In genomic region chr11:95117030-95117429, GRCm38 (mm10) we compare ENCODE assay signal across 9 mouse cellular contexts. TPM values are rescaled to one million over a fixed set of nuclear protein-coding genes. Genes with fewer than 3 reads are reported as not detected.
DNase-seq lines count a peak whose midpoint lies in the region; ATAC-seq and TF ChIP-seq lines count a peak whose summit lies in the region.
"Had no signal": no experiment of that assay in that cellular context is flagged by ENCODE, and none has a peak within 500 bp of the region (broad histone marks: within the 10 kb centered on the region; RNA-seq: fewer than 3 reads in every experiment).

No protein-coding gene starts in this region.

- WGBS in embryonic facial prominence, embryonic 10.5 days = 5% methylated on average over 6 of the region's 6 CpGs
- WGBS in kidney, postnatal 0 days = 2% methylated on average over 6 of the region's 6 CpGs
- 3% methylated on average over 6 of the region's 6 CpGs for WGBS in limb, embryonic 15.5 days

- DNase-seq in CD4-positive helper T cell, adult 2 months (ENCODE audit: low read depth, low spot score) = peak; percentile 65
- peak; percentile 81 for DNase-seq in adrenal gland, postnatal 10 days
- DNase-seq in embryonic facial prominence, embryonic 10.5 days (ENCODE audit: low spot score) = peak; percentile 81
- peak; percentile 36 to 73 for DNase-seq in heart, adult 9 months (ENCODE audit: low spot score in 2 of 2)
- DNase-seq in kidney, postnatal 0 days (ENCODE audit: low spot score) = peak; percentile 96
- peak; percentile 53 to 59 for DNase-seq in natural killer cell, adult 2 months (ENCODE audit: low spot score in 2 of 2)

- no peak overlapping the region for H3K9ac ChIP-seq in kidney, postnatal 0 days (ENCODE audit: low read depth, low read length)
- no peak overlapping the region for H3K9ac ChIP-seq in limb, embryonic 15.5 days
- H3K9ac ChIP-seq: heart, embryonic 13.5 days had no signal

- 0 out of 2 replicates have a peak overlapping the region, but pooled peaks have one; percentile 11 for H3K27ac ChIP-seq in embryonic facial prominence, embryonic 10.5 days (replicated peaks)
- no peak overlapping the region for H3K27ac ChIP-seq in kidney, postnatal 0 days
- H3K27ac ChIP-seq in limb, embryonic 15.5 days = no peak overlapping the region
- H3K27ac ChIP-seq in testis, adult 2 months (ENCODE audit: control insufficient read depth, insufficient read depth, low read depth, low read length) = no peak overlapping the region
- H3K27ac ChIP-seq: heart, embryonic 13.5 days had no signal

- H3K27me3 ChIP-seq in embryonic facial prominence, embryonic 10.5 days (replicated peaks; ENCODE audit: low read depth, poor library complexity, severe bottlenecking) = peaks cover 50% of the 10 kb centered on the region
- peaks cover 26% of the 10 kb centered on the region for H3K27me3 ChIP-seq in kidney, postnatal 0 days (ENCODE audit: insufficient read depth, low read length)
- H3K27me3 ChIP-seq in limb, embryonic 15.5 days = peaks cover 54% of the 10 kb centered on the region
- H3K27me3 ChIP-seq in testis, adult 2 months (ENCODE audit: control insufficient read depth, insufficient read depth, low read length) = no peaks in the 10 kb centered on the region; the same call in 1 of the 2 replicates

- TF ChIP-seq CTCF in kidney, postnatal 0 days (IDR thresholded peaks at IDR 0.05; ENCODE audit: low read depth) = peak; percentile 100
- TF ChIP-seq CTCF in testis, adult 2 months (IDR thresholded peaks at IDR 0.05; ENCODE audit: control insufficient read depth, insufficient read depth, insufficient replicate concordance, low read depth, low read length) = peak; percentile 95; the same call in 1 of the 2 replicates

- H3K4me2 ChIP-seq in kidney, postnatal 0 days (ENCODE audit: low read length) = no peak overlapping the region
- H3K4me2 ChIP-seq in limb, embryonic 15.5 days = no peak overlapping the region
- H3K4me2 ChIP-seq: heart, embryonic 13.5 days had no signal

- peaks cover 48% of the 10 kb centered on the region for H3K4me1 ChIP-seq in embryonic facial prominence, embryonic 10.5 days
- H3K4me1 ChIP-seq in kidney, postnatal 0 days (replicated peaks; ENCODE audit: insufficient read depth, low read length) = peaks cover 12% of the 10 kb centered on the region; the same call in 1 of the 2 replicates
- peaks cover 27% of the 10 kb centered on the region for H3K4me1 ChIP-seq in limb, embryonic 15.5 days
- peaks cover 15% of the 10 kb centered on the region for H3K4me1 ChIP-seq in testis, adult 2 months (ENCODE audit: control insufficient read depth, insufficient read depth, low read length)

- TF ChIP-seq POLR2A in testis, adult 2 months (IDR thresholded peaks at IDR 0.05; ENCODE audit: control insufficient read depth, low read depth, low read length) = no peak

- no peaks in the 10 kb centered on the region for H3K9me3 ChIP-seq in embryonic facial prominence, embryonic 10.5 days
- no peaks in the 10 kb centered on the region for H3K9me3 ChIP-seq in kidney, postnatal 0 days (replicated peaks; ENCODE audit: low read length)
- H3K9me3 ChIP-seq in limb, embryonic 15.5 days = no peaks in the 10 kb centered on the region
- H3K9me3 ChIP-seq: heart, embryonic 13.5 days had no signal

- H3K4me3 ChIP-seq in embryonic facial prominence, embryonic 10.5 days = no peak overlapping the region
- H3K4me3 ChIP-seq in kidney, postnatal 0 days (replicated peaks; ENCODE audit: low read depth, low read length) = no peak overlapping the region
- H3K4me3 ChIP-seq in limb, embryonic 15.5 days = no peak overlapping the region
- H3K4me3 ChIP-seq in testis, adult 2 months (ENCODE audit: control insufficient read depth, low read depth, low read length) = no peak overlapping the region
- H3K4me3 ChIP-seq: heart, embryonic 13.5 days had no signal

- ATAC-seq in kidney, postnatal 0 days (replicated peaks; ENCODE audit: low FRiP score, low read depth) = peak; percentile 77
- peak; percentile 49; the same call in 1 of the 2 replicates for ATAC-seq in limb, embryonic 15.5 days (ENCODE audit: insufficient number of reproducible peaks, low FRiP score, low TSS enrichment, low read depth)

- 0 out of 2 replicates have a peak, but pooled peaks cover 4% of the 10 kb centered on the region for H3K36me3 ChIP-seq in embryonic facial prominence, embryonic 10.5 days (replicated peaks)
- H3K36me3 ChIP-seq in kidney, postnatal 0 days (ENCODE audit: insufficient read depth, low read length) = no peaks in the 10 kb centered on the region
- H3K36me3 ChIP-seq in limb, embryonic 15.5 days = no peaks in the 10 kb centered on the region
- no peaks in the 10 kb centered on the region for H3K36me3 ChIP-seq in testis, adult 2 months (ENCODE audit: control insufficient read depth, insufficient read depth, low read length)
- H3K36me3 ChIP-seq: heart, embryonic 13.5 days had no signal

RNA-seq across cellular contexts. Expression of gene Dlx3, which starts 2.9 kb away (rescaled TPM):
- under 1 TPM in 1 of 2 experiments, not detected in 1; 0.60 TPM for total RNA-seq in adrenal gland, postnatal 10 days (2021)
- 29.8 and 31.3 TPM in 2 replicates for polyA plus RNA-seq in embryonic facial prominence, embryonic 10.5 days (2016; fragmentation: Nextera tagmentation; extraction: Ambion mirVana)
- polyA plus RNA-seq in kidney, postnatal 0 days (2015; fragmentation: Nextera tagmentation; extraction: Ambion mirVana) = 0.45 and 0.62 TPM in 2 replicates
- 17.7 and 20.9 TPM in 2 replicates for polyA plus RNA-seq in limb, embryonic 15.5 days (2015; fragmentation: Nextera tagmentation; extraction: Ambion mirVana)
- polyA plus RNA-seq in testis, adult 2 months (2012; rRNA removed) = 0.04 TPM in 2 replicates
- polyA plus RNA-seq: heart, embryonic 13.5 days had no signal

RNA-seq across cellular contexts. Expression of gene Dlx4, which starts 29.0 kb away (rescaled TPM):
- under 1 TPM in 1 of 2 experiments, not detected in 1; 0.18 TPM for total RNA-seq in adrenal gland, postnatal 10 days (2021)
- 3.6 and 4.3 TPM in 2 replicates for polyA plus RNA-seq in embryonic facial prominence, embryonic 10.5 days (2016; fragmentation: Nextera tagmentation; extraction: Ambion mirVana)
- polyA plus RNA-seq in kidney, postnatal 0 days (2015; fragmentation: Nextera tagmentation; extraction: Ambion mirVana) = not detected in 2 replicates
- polyA plus RNA-seq in limb, embryonic 15.5 days (2015; fragmentation: Nextera tagmentation; extraction: Ambion mirVana) = 3.3 and 4.4 TPM in 2 replicates
- polyA plus RNA-seq in testis, adult 2 months (2012; rRNA removed) = 1.4 and 2.1 TPM in 2 replicates

RNA-seq across cellular contexts. Expression of gene Itga3, which starts 40.4 kb away (rescaled TPM):
- 10 to 100 TPM; 22.4 to 26.2 TPM for total RNA-seq in adrenal gland, postnatal 10 days (2021)
- 11.5 and 12.2 TPM in 2 replicates for polyA plus RNA-seq in embryonic facial prominence, embryonic 10.5 days (2016; fragmentation: Nextera tagmentation; extraction: Ambion mirVana)
- 24.4 and 26.1 TPM in 2 replicates for polyA plus RNA-seq in kidney, postnatal 0 days (2015; fragmentation: Nextera tagmentation; extraction: Ambion mirVana)
- polyA plus RNA-seq in limb, embryonic 15.5 days (2015; fragmentation: Nextera tagmentation; extraction: Ambion mirVana) = 8.9 and 9.5 TPM in 2 replicates
- 1.5 and 2.2 TPM in 2 replicates for polyA plus RNA-seq in testis, adult 2 months (2012; rRNA removed)

Comparison
In these comparisons a context has a peak if more than half of its experiments do, and no peak if none do; other contexts are left out.
1. RNA of gene Dlx3, which starts 2.9 kb away (polyA plus RNA-seq): 29.8 to 31.3 TPM in embryonic facial prominence, embryonic 10.5 days and 17.7 to 20.9 TPM in limb, embryonic 15.5 days; 0.45 to 0.62 TPM in kidney, postnatal 0 days and 0.04 TPM in testis, adult 2 months; every median in the first group is over 10 times any median in the second.
2. Peak in every context shown above with its lines, with median percentiles within 50 percentile points of each other: DNase-seq.